Mouse (Mus musculus) heart, postnatal 10 days (tissue): ENCODE measurements around the gene Gm6793. TPM values are rescaled to one million over a fixed set of nuclear protein-coding genes. Genes with fewer than 3 reads are reported as not detected.

Source experiments
- DNase-seq, 2 experiments: peaks; one replicate each; pipeline ENCODE4 v3.0.0; 2021
- intact Hi-C: fragments of 180-260 bp; cut with DNase I; formaldehyde crosslinking; loops from one replicate; pipeline ENCODE4 v1.15.1; 2025
- total RNA-seq, 2 experiments: library from RNA; stranded (reverse); gene quantifications; 2 replicates each; pipeline ENCODE4 v1.2.3; 2021

The Gm6793 gene
- under 1 TPM in 1 of 2 experiments, not detected in 1; 0.17 TPM for total RNA-seq

DNA sequence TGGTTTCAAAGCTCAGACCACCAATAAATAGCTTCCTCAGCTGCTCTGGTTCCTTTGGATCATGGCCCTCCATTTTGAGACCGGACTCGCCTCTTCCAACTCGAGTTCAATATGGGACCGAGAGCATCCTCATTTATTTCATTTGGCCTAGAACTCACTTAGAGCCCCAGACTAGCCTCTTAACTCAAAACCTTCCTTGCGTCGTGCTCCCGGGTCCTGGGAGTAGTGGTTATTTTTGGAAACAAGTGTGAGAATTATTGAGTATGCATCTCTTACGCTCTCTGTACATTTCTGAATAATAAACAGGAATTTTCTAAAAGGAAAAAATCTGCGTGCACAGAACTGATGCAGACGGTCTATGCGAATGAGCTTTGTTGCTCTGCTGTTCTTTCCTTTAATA lies at the start of gene Gm6793:
Gm6793 (minus strand) TSS at position 101 of the 400 bp plus-strand sequence.
- DNase-seq, result no peak
- intact Hi-C loops, result no loop called here

DNA sequence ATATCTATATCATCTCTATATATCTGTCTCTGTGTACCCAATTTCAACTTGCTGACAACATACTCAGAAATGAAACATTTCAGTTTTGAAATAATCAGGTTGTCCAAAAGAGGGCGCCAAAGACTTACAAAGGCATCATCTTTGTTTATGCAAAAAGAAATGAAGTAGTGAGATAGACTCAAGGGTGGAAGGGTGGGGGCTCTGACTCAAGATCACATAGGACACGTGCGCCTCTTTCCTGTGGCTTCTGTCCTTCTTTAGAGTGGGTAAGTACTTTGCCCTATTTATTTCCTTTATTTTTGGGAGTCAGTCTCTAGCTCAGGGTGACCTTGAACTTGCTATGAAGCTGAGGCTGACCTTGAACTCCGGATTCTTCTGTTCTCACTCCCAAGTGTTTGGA lies 46.5 kb upstream of the Gm6793 start:
- peak; percentile 31 to 67 for DNase-seq
- intact Hi-C loops, result loop anchor here (1.0 to 2.0 kb wide), 2 partner anchors 911 to 1571 kb away; no protein-coding TSS in a partner anchor

DNA sequence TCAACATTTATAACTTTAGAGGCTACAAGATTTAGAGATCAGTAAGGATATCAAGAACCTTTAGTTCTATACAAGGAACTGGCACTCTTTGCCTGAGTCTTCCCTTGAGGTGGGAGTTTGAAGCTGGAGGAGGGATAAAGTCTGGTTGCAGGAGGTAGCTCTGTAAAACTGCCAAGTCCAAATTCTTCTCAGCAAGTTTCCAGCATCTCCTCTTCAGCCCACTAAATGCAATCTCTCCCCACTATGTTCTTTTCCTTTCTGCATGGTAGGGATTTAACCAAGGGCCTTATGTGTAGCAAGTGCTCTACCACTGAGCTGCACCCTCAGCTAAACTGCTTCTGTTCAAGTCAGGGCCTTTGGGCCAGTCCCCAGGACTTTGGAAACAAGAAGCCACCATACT lies 39.6 kb upstream of the Gm6793 start:
- intact Hi-C loops, result no loop called here
- no peak for DNase-seq

DNA sequence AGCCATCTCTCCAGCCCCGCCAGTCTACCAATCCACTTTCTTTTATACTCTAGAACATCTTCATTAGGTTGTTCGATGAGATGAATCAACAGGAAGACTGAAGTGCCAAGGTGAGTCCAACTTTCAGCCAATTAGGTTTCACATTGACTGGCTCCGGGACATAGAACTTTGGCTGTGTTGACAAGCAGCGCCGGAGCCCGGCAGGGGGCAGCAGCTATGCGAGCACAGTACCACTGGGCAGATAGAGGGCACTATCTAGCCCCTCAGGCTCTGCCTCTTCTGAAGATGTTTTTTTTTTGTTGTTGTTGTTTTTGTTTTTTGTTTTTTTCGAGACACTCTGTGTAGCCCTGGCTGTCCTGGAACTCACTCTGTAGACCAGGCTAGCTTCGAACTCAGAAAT lies 36.7 kb upstream of the Gm6793 start:
- no peak for DNase-seq
- intact Hi-C loops, result no loop called here

DNA sequence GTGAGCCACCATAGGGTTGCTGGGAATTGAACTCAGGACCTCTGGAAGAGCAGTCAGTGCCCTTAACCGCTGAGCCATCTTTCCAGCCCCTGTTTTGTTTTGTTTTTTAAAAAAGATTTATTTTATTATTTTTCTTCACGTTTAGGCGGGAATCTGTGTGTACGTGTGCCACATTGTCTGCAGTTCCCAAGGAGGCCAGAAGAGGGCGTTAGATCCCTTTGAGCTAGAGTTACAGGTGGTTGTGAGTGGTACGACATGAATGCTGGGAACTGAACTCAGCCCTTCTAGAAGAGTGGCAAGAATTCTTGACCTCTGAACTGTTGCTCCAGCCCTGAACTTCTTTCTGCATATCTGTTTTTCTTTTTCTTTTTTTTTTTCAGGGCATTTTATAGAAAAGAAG lies 35.1 kb upstream of the Gm6793 start:
- intact Hi-C loops, result no loop called here
- DNase-seq, result no peak

DNA sequence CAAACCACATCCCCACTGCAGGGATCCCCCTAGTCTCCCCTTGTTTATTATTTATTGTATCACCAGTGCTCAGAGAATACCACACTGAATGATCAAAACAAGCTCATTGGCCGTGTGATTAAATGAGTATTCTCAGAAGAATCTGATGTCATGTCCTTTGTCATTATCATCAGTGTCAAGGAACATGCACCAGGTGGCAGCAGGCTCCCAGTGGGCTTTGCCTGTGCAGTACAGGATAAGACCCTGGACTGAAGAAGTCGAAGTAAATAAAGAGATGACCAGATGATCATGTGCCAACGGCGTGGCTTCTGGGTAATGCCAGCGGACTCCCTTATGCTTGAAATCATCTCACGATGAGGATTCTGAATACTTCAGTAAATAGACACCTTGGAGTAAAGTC lies 33.5 kb upstream of the Gm6793 start:
- intact Hi-C loops, result no loop called here

DNA sequence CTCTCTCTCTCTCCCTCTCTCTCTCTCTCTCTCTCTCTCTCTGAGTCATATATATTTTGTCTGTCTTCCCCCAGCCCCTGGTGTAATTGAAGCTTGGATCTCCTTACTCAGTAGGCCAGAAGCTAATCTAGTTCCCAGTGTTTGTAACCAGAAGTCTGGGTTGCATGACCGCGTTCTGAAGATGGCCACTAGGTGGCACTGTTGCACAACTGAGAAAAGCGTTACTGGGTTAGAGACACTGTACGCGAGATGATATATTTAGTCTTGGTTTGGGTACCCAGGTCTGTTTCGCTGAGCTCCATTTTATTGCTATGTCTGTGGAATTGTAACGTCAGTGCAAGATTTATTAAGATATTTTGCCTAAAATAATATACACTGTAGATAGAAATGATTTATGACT lies 31.1 kb upstream of the Gm6793 start:
- intact Hi-C loops, result loop anchor here (1.0 kb wide), 2 partner anchors 926 to 1586 kb away; no protein-coding TSS in a partner anchor
- DNase-seq, result peak; percentile 79 to 89

More for the DNA sequence above, 33.5 kb upstream of the Gm6793 start:
- no peak for DNase-seq

DNA sequence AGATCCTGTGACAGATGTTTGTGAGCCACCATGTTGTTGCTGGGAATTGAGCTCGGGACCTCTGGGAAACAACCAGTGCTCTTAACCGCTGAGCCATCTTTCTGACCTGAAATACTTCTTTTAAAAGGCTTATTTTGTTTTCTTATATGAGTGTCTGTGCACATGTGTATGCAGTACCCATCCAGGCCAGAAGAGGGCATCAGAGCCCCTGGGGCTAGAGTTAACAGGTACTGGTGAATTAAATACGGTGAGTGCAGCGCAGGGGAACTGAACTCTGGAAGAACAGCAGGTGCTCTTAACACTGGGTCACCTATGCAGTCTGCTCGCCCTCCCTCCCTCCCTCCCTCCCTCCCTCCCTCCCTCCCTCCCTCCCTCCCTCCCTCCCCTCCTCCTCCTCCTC lies 30.3 kb upstream of the Gm6793 start:
- intact Hi-C loops, result no loop called here
- DNase-seq, result no peak

DNA sequence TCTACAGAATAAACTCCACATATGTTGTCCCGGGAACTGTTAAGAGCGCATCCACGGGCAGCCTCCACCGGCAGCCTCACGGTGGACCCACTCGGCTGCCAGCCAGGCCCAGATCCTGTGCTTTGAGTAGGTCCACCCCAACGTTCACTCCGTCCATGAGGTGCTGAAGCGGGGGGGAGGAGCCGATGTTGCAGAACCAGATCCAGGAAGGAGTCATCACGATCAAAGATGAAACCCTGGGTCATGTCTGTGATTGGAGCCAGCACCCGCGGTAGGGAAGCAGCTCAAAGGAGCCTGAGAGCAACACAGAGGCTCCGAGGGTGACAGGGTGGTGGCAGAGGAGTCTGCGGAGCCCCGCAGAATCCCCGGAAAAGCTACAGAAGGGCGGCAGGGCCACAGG lies 22.7 kb upstream of the Gm6793 start:
- intact Hi-C loops, result no loop called here

DNA sequence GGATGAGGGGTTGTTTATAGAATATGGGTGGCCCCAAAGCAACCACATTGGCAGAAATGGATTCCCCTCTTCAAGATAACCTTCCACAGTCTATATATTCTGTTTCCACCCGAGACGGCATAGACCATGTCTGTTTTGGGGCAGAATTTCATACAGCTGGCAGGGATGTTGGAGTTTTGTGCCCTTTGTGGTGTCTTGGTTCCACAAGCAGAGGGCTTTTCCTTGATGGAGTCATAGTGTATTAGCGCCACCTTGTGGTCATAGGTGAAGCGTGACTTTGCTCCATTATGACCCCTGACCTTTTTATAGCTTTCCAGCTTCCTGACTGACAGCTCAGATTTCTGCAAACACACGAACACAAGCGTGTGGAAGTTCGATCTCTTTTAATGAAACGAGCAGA lies 19.8 kb upstream of the Gm6793 start:
- intact Hi-C loops, result loop anchor here (2.0 kb wide), 1 partner anchor 154 kb away; no protein-coding TSS in a partner anchor
- peak; percentile 37 to 59 for DNase-seq

More for the DNA sequence above, 22.7 kb upstream of the Gm6793 start:
- no peak for DNase-seq

DNA sequence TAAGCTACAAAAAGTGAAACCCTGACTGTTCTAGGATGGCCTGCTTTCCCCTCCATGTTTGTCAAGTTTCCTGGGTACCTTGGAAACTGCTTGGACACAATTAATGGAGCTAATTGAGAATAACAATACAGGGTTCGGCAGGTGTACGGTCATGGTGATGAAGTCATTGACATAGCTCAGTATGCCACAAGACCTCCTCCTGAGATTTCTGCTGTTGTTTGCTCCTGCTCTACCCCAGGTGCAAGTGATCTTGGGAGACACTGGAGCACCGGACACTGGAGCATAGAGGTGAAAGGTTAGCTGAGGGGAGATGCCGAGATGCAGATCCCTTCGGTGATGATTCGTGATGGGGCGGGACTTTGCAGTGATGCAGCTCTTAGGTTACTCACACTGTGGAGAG lies 18.2 kb upstream of the Gm6793 start:
- intact Hi-C loops, result no loop called here

DNA sequence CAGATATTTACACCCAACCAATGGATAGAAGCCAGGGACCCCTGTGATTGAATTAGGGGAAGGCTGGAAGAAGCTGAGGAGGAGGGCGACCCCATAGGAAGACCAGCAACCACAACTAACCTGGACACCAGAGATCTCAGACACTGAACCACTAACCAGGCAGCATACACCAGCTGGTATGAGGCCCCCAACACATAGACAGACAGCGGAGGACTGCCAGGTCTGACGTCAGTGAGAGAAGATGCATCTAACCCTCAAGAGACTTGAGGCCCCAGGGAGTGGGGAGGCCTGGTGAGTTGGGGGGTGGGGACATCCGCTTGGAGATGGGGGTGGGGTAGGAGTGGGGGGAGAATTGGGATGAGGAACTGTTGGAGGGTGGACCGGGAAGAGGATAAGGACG lies 15.8 kb upstream of the Gm6793 start:
- intact Hi-C loops, result no loop called here
- DNase-seq, result no peak

More for the DNA sequence above, 18.2 kb upstream of the Gm6793 start:
- no peak for DNase-seq

DNA sequence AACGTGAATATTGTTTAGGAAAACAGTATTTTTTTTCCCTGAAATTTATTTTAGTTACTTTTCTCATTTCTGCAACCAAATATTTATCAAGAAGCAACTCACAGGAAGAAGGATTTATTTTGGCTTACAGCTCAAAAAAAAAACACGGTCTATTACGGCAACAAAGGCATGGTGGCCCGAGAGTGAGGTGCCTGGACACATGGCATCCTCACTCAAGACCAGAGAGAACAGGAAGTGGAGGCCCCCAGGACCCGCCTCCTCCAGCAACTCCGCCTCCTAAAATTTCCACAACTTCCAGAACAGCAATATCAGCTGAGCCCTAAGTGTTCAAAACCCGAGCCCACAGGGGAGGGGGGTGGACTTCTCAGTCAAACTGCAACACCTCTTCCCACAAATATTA lies 14.6 kb upstream of the Gm6793 start:
- no peak for DNase-seq
- intact Hi-C loops, result no loop called here

DNA sequence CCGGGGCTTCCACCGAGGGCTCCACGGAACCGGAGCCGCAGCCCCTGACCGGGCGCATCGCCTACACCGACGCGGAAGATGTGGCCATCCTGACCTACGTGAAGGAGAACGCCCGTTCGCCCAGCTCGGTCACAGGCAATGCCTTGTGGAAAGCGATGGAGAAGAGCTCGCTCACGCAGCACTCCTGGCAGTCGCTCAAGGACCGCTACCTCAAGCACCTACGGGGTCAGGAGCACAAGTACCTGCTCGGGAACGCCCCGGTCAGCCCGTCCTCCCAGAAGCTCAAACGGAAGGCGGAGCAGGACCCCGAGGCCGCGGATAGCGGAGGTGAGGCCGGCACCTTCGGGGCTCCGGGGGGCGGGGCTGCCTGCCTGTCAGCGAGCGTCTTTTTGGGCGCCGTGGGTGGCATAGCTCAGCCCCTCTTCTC lies 3.0 kb downstream of the Gm6793 start:
- DNase-seq, result peak; percentile 38 to 51
- intact Hi-C loops, result no loop called here

DNA sequence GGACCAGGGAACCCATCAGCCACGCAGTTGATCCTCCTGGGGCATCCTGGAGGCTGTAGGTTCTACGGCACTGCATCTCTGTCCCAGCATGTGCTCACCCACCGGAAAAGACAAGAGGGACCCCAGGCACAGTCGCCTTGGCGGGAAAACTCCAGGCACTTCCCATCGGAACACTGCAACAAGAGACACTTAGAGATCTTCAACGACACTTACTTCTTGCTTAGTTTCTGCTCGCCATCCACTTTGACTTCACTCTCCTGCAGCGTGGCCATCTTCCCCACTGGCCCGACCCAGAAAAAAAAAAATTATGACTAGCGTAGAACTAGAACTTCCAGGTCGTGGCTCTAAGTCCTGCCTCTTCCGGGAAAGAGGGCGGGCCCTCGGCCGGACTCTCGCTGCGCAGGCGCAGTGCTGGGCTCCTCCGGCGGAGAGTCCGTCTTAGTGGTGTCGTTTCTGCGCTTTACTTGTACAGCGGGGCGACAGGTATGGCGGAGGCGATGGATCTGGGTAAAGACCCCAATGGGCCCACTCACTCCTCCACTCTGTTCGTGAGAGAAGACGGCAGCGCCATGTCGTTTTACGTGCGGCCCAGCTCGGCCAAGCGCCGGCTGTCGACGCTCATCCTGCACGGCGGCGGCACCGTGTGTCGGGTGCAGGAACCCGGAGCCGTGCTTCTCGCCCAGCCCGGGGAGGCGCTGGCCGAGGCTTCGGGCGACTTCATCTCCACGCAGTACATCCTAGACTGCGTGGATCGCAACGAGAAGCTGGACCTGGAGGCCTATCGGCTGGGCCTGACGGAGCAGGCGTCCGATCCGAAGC lies 3.6 kb downstream of the Gm6793 start, which contains the start of the genes Kars and Terf2ip:
Kars (minus strand) TSS at position 327 of the 819 bp plus-strand sequence.
Terf2ip (plus strand) TSS at position 402 of the 819 bp plus-strand sequence.
- intact Hi-C loops, result no loop called here

DNA sequence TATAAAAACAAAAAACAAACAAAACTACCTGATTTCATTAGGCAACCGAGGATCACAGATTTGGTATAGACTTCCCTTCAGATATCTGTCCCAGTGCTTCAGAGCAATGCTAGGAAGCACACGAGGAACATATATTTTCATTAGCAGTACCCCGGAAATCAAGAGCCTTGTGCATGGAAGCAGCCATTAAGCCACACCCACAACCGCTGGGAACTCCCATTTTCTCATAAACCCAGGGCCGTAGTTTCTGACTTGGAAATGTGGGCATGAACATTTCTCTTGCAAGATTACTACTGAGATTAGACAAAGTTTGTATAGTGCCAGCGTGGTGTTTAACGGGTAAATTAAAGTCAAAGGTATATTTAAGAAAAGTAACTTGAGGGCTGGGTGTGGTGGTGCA lies 5.3 kb downstream of the Gm6793 start:
- intact Hi-C loops, result no loop called here
- DNase-seq, result no peak

More for the DNA sequence above, 3.6 kb downstream of the Gm6793 start, which contains the start of the genes Kars and Terf2ip:
- DNase-seq, result peak; percentile 96 to 98

DNA sequence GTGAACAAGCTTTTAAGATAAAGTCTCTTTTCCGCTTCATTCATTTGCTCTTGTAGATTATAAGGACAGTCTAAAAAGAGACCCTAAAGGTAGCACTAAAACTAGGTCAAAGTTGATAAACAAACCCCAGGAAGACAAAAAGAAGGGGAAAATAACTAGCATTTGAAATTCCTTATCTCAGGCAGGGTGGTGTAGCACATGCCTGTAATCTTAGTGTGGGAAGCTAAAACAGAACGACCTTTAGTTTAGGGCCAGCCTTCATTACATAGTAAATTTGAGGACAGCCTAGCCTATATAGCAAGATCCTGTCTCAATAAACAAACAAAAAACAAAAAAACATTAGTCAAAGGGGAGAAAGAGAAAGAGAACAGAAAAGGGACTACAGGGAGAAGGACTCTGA lies 7.2 kb downstream of the Gm6793 start:
- intact Hi-C loops, result no loop called here
- DNase-seq, result no peak

DNA sequence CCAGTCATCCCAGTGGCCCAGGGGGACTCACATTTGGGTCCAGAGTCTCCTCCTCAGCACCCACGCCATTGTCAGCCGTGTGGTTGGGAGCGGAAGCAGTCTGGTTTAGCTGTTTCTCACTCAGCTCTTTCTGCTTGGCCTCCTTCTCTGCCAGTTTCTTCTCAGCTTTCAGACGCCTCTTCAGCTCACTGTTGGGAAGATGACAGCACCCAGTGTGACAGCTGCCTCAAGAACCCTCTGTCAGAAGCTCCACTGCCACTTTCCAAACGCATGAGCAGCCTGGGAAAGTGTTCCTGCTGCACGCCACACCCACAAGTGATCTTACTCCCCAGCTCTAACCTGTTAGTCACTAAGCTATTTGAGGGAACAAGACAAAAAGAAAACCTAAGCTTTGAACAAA lies 9.2 kb downstream of the Gm6793 start:
- intact Hi-C loops, result no loop called here
- DNase-seq, result no peak

DNA sequence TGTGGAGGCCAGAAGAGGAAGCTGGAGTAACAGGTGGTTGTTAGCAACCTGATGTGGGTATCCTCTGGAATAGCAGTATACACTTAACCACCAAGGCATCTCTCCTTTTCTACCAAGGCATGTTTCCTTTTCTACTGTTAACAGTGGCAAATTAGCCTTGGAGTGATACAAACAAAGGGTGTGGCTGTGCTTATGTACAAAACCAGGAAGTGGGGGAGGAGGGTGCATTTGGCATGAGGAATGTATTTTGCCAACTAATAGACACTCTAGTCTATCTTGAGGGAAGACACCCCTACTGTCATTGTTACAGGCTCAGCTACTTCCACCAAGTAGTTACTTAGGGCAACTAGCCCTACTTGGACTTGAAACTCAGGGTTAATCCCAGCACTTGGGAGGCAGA lies 10.1 kb downstream of the Gm6793 start:
- intact Hi-C loops, result no loop called here
- DNase-seq, result no peak

DNA sequence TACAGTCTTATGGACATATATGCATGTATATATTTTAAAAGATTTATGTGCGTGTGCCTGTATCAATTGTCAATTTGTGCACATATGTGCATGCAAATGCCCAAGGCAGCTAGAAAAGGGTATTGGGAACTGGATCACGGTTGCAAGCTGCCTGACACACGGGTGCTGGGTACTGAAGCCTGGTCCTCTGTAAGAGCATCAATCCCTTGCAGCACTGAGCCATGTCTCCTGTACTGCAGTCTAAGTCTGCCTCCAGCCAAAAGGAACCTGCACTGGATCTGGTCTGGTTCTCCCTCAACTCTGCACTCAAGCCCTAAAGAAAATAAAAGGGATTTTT lies 22.2 kb downstream of the Gm6793 start:
- intact Hi-C loops, result loop anchor here (5.0 kb wide), 2 partner anchors 50 to 315 kb away; partner anchors contain the start of gene Gabarapl2
- DNase-seq, result no peak

DNA sequence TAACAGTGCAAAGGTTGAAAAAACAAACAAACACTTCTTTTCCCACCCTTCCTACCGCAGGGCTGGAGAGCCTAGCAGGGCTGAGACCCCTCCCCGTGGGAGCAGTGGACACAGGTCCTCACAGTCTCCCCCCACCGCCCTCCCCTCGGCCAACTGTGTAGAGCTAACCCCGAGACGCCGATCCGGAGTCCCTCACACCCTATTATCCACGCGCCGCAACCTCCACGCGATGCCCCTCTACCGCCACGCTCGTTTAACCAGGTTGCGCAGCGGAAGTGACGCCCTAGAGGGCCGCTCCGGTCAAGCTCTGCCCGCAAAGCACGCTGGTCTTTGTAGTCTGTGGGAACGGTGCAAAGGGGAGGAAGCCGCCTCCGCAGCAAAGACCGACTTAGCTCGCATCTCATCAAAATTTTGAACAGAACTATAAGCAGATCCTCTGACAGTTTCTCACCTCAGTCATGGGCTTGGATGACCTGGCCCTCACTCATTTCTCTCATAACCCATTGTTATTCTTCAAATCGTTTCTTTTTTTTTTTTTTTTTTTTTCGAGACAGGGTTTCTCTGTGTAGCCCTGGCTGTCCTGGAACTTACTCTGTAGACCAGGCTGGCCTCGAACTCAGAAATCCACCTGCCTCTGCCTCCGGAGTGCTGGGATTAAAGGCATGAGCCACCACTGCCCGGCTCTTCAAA lies 22.7 kb downstream of the Gm6793 start, which contains the start of gene Adat1:
Adat1 (minus strand) TSS at position 290 of the 690 bp plus-strand sequence.
- DNase-seq, result peak; percentile 86 to 92
- intact Hi-C loops, result loop anchor here (5.0 kb wide), 2 partner anchors 50 to 315 kb away; partner anchors contain the start of gene Gabarapl2
